Mouse (Mus musculus) lung, adult 10 weeks (tissue): ENCODE measurements around the gene Olfr744. TPM values are rescaled to one million over a fixed set of nuclear protein-coding genes. Genes with fewer than 3 reads are reported as not detected.

Experiments
- polyA plus RNA-seq: library from polyadenylated mRNA; stranded (reverse); fragments of 350-450 nt; fragmentation: Illumina TruSeq; extraction: RNeasy Lipid Tissue Mini Kit (QIAGEN cat#74804); gene quantifications from one replicate; pipeline ENCODE4 v1.2.3, GENCODE M21; 2014; ENCODE audit warnings: low read depth, low replicate concordance; ENCODE audit not compliant: insufficient read depth

The Olfr744 gene
- polyA plus RNA-seq = not detected

GRCm38 (mm10) chr14:50614579-50614978, at the start of gene Olfr744:
Olfr744 (plus strand) TSS chr14:50614879.

GRCm38 (mm10) chr14:50639088-50639487, 24.4 kb downstream of the Olfr744 start, which contains the start of gene Olfr745:
Olfr745 (plus strand) TSS chr14:50639388.

GRCm38 (mm10) chr14:50646783-50647182, 32.1 kb downstream of the Olfr744 start, which contains the start of gene Olfr746:
Olfr746 (plus strand) TSS chr14:50647083.

Other genes starting within 250 kb of the Olfr744 start
- gene Olfr736, start 233.7 kb upstream of the Olfr744 start, polyA plus RNA-seq = not detected
- not detected for gene Olfr738, start 207.3 kb upstream of the Olfr744 start, polyA plus RNA-seq
- not detected for gene Olfr739, start 196.3 kb upstream of the Olfr744 start, polyA plus RNA-seq
- not detected for gene Olfr740, start 169.3 kb upstream of the Olfr744 start, polyA plus RNA-seq
- not detected for gene Olfr741, start 142.1 kb upstream of the Olfr744 start, polyA plus RNA-seq
- gene Olfr742, start 111.3 kb upstream of the Olfr744 start, polyA plus RNA-seq = not detected
- not detected for gene Olfr743, start 93.0 kb upstream of the Olfr744 start, polyA plus RNA-seq
- gene Olfr745, start 24.5 kb downstream of the Olfr744 start, polyA plus RNA-seq = not detected
- gene Olfr746, start 32.2 kb downstream of the Olfr744 start, polyA plus RNA-seq = not detected
- gene Olfr747, start 78.3 kb downstream of the Olfr744 start, polyA plus RNA-seq = not detected
- gene Olfr748, start 92.5 kb downstream of the Olfr744 start, polyA plus RNA-seq = not detected
- not detected for gene Olfr749, start 130.2 kb downstream of the Olfr744 start, polyA plus RNA-seq
- 27.1 TPM for gene Ttc5, start 170.6 kb downstream of the Olfr744 start, polyA plus RNA-seq
- gene Ccnb1ip1, start 192.9 kb downstream of the Olfr744 start, polyA plus RNA-seq = not detected
- 18.8 TPM for gene Parp2, start 193.0 kb downstream of the Olfr744 start, polyA plus RNA-seq